Mouse (Mus musculus) WW6 (cell line): ENCODE data around the gene Dhh.

ENCODE experiments used
- DNase-seq: peaks from one replicate; pipeline ENCODE4 v3.0.0-alpha.2; 2013; ENCODE audit warnings: low read depth, low spot score

The Dhh gene

DNA sequence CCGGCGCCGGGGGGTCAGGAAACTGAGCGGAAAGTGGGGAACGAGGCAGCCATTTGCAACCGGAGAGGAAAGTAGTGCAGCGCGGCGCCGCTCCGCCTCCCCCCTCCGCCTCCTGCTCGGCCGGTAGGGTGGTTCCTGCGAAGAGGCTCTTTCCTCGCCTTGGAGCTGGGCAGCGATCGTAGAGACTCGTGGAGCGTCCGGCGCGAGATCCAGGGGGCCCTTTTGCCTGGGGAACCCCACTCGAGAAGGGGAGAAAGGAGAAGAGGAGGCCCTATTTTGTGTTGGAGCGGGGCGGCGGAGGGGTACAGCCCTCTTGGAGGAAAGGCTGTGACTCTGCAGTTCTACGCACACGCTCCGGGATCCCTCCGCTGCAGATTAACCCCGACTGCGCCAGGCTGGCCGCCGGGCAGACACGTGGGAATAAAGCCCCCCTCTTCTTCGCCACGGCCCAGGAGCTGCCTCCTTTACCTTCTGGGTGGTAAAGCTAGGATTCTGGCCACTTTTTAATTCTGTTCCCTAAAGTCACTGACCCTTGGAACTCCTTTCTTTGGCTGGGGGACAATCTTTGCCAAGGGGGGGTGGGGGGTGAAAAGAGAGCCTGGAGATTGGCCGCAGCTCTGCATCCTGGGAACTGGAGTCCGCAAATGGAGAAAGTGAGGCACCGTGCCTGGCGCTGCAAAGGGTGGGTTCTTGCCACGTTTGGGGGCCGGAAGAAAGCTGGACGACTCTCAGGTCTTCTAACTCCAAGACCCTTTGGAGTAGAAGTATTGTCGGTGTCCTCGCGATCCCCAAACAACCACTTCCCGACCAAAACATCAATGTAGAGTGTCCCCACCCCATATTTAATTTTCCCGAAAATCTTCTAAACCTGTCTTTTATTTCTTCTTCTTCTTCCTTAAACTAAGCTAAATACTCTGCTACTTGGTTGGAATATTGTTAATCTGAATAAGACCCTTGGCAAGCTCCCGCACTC, 26.1 kb downstream of the Dhh start:
- peak; percentile 84 for DNase-seq

DNA sequence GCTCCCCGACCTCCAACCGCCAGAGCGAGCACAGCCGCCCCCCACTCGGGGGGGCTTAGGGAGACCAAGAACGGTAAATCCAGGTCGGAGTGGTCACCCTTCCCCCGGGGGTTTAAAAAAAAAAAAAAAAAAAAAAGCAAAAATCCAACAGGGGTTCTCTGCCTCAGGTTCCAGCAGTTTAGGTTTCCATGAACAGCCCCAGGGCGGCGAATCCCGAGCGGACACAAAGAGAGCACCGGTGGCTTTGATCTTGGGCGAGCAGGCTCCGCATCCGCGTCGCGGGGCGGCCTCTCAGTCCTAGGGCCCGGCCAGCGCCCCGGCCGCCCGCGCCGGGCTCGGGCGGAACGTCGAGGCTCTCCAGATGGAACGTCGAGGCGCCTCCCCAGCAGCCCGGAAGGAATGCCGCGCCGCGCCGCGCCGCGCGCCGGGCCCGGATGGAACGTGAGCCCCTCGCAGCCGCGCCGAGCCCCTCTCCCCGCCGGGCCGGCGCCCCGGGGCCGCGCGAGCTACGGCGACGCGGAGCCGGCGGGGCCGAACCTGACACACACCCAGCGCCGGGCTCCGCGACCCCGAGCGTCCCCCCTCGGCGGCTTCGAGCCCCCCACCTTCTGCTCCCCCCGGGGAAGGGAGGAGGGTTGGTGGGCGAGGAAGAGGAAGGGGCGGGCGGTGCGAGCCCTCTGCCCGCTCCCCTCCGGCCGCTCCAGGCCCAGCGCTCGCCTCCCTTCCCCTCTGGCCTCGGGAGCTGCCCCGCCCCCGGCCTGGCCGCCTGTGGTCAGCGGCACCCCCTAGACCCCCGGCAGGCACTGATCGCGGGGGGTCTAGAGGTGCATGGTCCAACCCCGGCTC, 27.0 kb downstream of the Dhh start, which contains the start of gene Kmt2d:
Gene Kmt2d, minus strand, starts transcription at position 135 of the 846 bp plus-strand sequence.
- no peak for DNase-seq

DNA sequence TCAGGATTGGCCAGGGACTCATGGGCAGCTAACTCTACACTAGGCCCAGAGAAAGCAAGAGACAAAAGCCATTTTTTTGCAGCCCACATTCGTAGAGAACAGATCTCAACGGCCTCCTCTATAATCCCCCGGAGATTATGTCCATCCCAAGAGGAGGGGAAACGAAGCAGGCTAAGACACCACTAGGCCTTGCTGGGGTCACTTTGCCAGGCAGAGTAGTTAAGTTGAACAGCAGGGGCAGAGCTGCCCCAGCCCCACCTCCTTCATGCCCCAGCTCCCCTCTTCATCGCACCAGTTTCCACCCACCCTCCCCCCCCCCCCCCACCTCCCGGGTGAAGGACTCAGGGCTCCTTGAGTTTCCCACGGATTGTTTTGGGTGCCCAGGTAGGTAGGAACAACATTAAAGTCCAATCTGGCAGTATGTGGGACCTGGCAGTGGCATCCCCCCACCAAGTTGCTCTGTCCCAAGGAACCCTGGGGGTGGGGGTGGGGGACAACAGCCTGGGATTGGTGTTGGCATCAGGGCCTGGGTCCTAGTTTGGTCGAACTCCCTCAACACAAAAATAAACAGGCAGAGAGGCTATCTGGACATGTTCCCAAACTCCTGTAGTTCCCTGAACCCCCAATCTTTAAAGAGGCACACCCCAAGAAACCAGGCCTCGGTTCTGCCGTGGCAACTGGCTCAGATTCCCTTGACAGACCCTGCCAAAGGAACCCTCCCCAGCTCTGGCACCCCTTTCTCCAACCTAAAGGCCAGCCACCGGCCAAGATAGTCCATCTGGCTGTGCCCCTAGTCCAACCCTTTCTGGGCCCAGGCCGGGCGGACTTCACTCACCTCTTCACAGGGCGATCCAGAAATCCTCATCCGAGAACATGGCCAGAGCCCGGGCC, 27.9 kb downstream of the Dhh start:
- no peak for DNase-seq

DNA sequence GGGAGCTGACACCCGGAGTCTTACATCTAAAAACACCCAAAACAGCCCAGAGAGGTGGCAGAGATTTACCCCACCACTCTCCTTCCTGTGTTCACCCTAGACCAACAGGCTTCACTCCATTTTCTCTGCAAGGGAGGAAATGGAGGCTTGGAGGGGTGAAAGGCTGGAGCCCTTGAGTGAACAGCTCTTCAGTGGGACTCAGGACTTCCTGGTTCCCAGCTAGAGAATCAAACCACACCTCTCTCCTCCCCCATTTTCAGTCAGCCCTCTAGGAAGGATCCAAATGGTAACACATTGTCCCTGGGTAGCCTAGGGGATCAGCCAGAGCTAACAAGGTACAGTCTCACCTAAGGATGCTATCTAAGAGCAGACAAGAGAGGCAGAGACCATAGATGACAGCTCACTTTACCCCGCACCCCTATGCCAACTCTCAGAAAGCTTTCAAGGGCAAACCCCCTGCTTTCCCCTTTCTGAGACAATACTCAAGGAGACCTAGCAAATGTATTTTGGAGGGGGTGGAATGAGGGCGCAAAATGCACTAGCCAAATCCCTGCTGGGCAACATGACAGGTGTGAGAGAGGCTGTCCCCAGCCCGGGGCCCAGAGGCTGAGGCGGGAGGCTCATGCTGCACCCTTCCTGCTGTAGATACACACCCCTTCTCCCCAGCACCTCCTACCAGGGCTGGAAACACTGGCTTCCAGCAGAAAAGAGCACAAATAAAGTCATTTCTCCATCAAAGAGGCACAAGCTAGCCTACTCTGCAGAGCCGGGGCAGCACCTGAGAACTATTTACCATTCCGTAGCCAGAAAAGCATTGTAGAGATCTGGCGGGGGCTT, 28.8 kb downstream of the Dhh start:
- no peak for DNase-seq

DNA sequence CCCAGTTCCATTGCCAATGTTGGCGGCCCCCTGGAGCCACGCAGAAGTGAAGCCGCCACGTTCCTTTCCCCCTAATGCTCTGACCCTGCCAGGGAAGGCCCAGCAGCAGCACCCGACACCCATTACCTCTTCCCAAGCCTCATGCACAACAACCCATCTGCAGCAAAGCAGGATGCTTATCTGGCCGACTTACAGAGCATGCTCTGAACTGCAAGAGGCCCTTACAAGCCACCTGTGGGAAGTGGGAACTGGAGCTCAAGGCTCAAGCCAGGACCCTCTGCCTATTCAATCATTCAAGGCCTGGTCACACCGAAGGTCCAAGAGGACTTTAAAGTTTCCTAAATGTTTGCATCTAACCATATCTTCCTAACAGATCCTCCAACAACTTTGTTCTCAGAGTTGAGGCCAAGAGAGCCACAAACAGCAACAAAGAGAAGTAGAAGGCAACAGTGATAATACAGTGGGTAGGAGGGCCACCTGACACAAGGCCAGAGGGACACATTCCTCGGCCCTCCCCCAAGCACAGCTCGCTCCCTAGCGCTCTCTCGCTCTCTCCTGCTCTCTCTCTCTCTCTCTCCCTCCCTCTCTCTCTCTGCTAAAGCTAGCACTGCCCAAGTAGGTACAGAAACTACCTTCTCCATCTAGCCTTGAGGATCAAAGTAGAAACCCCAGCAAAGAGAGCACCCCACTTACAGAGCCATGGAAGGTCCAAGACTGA, 29.8 kb downstream of the Dhh start:
- DNase-seq: no peak

DNA sequence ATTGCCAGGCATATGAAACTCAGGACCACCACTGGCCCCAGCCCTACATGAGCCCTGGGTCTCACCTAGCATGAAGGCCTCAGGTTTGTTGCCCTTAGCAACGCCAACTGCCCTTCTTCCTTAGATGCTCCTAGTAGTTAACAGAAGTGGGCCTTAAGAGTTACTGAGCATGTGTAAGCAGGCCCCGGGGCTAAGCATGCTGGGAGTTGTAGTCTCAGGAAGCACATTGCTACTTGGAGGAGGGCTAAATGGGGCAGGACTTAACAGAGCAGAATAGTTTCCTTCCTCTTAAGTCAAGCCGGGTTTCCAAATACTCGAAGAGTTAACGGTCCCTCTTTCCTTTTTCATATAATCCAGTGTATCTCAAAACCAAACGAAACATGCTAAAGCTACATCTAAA, 31.0 kb downstream of the Dhh start:
- DNase-seq: no peak

DNA sequence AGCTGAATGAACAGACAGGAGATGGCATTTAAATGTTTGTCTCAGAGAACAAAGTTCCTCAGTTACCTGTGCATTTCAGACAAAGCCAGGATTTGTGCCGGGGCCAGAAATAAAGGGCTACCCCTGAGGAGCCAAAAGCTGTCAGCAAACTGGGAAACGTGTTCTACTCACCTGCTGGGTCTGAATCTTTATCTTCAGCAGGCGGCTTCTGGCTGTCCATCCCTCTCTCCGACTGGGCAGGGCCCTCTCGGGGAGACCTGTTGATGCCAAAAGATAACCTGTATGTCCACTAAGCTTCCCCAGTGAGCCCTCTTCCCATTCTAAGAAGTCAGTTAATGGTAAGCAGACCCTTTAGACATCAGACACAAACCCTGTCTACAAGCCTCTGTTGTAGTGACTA, 31.8 kb downstream of the Dhh start:
- DNase-seq: no peak

DNA sequence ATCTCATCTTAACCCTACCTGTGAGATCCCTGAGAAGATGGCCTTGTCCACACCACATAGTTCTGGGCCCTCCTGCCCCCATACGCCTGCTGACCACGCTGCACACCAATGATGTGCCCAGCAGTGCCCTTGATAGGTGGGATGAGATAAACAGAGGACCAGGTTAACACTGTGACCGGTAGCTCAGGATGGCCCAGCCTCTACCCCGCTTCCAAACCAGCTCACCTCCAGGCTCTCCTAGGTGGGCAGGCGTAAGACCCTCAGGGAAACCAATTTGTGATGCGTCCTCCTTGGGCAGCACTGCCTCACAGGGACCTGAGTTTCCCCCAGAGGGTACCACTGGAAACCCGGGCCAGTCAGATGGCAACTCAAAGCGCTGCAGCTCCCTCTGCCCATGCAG, 32.6 kb downstream of the Dhh start:
- no peak for DNase-seq

DNA sequence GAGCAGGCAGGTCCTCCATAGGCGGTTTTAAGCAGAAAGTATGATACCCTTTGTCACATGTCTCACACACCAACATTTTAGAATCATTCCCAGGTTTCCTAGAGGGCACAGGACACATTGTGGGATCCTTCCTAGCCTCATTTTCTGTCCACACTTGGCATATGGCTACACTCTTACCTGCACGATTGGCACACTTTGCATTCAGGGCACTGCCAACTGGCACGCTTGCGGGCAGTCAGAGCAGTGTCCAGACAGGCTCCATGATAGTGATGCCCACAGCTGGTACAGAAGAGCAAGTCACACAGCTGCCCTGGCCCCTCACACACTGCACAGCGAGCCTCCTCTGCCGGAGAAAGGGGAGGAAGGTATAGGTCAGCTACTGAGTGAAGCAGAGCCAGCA, 33.4 kb downstream of the Dhh start:
- no peak for DNase-seq

DNA sequence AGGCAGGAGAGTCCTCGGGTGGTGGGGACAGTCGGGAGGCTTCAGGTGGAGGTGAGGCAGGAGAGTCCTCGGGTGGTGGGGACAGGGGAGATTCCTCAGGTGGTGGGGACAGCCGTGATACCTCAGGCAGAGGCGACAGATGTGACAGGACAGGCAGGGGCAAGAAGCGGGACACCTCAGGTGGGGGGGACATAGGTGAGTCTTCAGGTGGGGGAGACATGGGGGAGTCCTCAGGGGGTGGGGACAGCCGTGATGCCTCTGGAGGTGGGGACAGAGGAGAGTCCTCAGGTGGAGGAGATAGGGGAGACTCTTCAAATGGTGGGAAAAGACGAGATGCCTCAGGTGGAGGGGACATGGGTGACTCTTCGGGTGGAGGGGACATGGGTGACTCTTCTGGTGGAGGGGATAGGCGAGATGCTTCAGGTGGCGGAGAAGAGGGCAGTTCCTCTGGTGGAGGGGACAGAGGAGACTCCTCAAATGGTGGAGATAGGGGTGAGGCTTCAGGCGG, 34.8 kb downstream of the Dhh start:
- DNase-seq: no peak

DNA sequence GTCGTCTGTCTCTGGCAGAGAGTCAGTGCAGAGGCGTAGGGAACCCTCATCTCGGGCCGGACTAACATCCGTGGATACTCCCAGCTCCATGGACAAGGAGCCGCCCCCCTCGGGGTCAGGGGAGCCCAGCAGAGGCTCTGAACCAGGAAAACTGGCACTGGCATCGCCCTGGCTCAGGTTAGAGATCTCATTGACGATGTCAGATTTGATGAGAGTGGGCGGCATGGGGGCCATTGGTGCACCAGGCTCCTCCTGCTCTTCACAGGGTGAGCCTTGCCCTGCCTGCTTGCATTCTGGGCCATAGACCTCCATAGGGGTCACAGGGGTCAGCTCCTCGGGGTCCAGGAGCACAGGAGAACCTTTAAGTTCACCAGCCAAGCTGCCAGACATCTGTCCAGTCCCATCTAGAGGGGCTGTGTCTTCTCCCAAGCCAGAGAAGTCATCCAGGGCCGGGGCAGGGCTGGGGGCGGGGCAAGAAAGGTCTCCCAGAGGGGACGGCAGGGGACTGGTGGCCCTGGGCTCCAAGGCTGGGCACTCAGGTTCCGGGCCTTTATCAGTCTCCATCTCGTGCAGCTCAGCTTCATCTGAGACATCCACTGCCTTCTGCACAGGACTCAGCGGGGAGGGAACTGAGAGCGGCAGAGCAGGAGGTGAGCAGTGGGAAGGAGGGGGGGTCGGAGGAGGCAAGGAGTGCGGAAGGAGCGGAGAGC, 36.5 kb downstream of the Dhh start:
- DNase-seq: no peak

DNA sequence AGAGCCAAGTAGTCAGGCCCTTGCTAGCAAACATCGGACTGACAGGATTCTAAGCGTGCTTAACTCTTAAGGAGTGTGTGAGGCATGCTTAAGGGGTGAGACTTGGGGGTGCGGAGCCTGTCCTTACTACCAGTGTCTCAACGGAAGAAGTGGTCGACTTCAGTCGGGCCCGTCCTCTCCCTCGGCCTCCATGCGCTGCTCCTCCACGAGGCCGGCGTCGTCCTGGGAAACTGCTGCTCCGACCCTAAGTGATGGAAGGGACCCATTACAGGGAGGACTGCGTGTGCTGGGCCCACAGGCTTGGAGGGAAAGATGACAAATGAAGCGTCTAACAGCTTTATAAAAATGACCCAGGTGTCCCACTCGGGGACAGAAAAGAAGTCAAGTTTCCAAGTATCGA, 37.4 kb downstream of the Dhh start:
- no peak for DNase-seq

DNA sequence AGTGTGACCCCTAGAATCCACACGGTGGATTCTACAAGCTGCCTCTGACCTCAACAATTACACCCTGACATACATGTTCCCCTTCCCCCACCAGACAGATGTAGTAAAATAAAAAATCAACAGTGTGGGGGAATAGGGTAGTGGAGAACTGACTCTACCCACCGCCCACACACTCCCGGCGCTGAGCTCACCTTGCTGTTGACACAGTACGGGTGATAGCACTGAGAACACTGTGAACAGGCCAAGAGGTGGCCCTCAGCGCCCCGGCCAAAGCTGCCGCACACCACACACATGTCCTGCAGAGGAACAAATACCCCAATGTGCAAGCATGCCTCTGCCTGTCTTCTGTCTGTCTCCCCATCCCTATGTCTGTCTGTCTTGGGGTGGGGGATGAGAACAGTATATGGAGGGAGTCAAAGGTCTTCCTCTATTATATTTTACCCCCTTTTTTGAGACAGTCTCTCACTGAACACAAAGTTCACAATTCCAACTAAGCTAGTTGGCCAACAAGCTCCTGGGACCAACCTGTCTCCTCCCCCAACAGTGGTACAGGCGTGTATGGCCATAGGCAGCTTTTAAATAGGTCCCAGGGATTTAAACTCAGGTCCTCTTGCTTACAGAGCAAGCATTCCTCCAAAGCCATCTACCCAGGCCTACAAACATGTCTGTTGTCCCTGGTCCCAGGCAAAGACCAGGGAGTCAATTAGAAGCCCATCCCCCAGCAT, 38.9 kb downstream of the Dhh start:
- DNase-seq: no peak

DNA sequence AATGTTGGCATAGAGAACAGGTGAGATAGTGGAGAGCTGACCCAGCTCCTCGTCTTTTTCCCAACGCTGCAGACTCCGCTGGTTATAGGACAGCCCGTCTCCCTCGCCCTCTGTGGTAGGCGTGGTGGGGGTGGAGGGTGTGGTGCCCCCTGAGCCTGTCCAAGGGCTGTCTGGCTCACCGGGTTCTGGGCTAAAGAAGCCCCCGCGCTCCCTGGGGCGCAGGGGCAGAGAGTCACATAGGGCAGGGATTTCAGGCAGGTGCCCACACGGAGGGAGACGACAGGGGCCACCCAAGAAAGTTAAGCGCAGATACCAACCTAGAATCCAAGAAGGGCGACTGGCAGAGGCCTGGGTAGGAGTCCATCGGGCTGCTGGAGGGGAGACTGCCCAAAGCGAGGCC, 44.1 kb downstream of the Dhh start:
- no peak for DNase-seq

DNA sequence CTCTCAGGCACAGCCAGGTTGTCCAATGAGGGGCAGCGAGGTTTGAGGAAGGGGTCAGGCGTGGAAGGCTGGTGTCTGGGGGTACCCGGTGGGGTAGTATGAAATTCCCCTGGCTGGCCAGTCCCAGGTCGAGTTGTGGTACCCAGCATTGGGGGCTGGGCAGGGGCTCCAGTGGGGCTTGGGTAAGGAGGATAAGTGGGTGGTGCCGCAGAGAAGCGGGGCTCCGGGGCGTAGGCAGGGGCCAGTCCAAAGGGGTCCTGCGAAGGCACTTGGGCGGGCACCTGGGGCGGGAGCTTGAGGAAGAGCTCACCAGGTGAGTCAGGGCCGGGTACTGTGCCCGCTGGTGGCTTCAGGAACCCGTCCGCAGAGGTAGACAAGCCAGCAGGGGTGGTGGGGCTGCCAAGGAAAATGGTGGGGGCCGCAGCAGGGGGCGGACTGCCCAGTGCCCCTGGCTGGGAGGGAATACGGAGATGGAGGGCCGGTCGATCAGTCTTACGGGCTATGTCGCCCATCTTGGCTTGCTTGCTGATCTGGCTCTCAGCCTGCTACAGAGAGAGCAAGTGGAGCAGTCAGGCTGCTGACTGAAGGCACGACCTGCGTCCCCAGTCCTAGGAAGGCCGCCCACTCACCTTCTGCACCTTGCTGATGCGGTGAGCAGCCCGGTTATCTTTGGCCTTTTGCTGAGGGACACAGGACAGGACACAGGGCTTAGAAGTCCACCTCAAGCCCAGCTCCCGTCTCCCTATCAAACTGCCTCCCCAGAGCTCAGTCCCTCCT, 45.0 kb downstream of the Dhh start:
- no peak for DNase-seq

DNA sequence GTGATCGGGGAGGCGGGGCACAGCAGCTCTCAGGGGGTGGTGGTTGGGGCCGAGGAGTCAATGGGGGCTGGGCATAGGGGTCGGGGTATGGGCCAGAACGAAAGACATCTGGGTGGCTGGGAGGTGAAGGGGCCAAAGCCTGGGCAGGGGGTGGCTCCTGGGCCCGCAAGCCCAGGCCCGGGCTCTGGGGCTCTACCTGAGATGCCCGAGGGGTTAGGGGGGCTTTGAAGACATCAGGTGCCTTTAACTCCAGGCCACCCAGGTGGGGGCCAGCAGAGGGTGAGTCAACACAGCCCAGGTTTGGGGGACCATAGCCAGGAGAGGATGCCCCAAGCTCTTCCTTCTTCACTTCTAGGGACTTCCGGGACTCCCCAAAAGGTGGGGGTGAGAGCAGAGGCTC, 45.6 kb downstream of the Dhh start:
- no peak for DNase-seq

DNA sequence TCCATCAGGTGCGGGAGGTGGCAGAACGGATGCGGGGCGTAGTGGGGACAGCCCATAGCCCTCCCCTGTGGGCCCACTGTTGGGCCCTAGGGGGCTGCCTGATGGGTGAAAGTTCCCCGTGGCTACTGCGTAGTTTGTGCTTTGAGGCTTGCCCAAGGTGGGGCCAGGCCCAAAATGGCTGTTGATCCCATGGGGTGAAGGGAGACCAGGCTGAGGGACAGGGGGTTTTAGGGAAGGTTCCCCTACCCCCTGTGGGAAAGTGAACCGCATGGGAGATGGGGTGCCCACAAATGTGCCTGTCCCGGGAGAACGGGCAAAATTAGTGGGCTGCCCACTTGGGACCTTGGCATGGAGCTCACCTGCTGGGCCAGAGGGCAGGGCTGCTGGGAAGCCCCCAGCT, 46.3 kb downstream of the Dhh start:
- DNase-seq: no peak
